Mouse (Mus musculus) megakaryocyte, embryonic 14.5 days (primary cell): ENCODE data around the gene 6430571L13Rik. TPM values are rescaled to one million over a fixed set of nuclear protein-coding genes. Genes with fewer than 3 reads are reported as not detected.

Source experiments
- H3K27me3 ChIP-seq: replicated peaks from 2 replicates; pipeline ENCODE3; 2012; ENCODE audit warnings: inconsistent platforms
- H3K36me3 ChIP-seq: replicated peaks from 2 replicates; pipeline ENCODE3; 2012; ENCODE audit warnings: low read length, inconsistent platforms, mixed read lengths
- H3K4me1 ChIP-seq: 2 replicates; pipeline ENCODE4 v1.6.1; 2012; ENCODE audit warnings: inconsistent platforms
- H3K4me3 ChIP-seq: replicated peaks from 2 replicates; pipeline ENCODE3; 2012; ENCODE audit warnings: moderate library complexity, mild to moderate bottlenecking, inconsistent platforms
- H3K9me3 ChIP-seq: 2 replicates; pipeline ENCODE4 v1.6.1; 2012; ENCODE audit warnings: inconsistent platforms
- FLI1 ChIP-seq: IDR thresholded peaks from 2 replicates; pipeline ENCODE4 v1.6.1; 2012; ENCODE audit warnings: low read length, inconsistent platforms, mixed read lengths
- GATA1 ChIP-seq: IDR thresholded peaks from 3 replicates; pipeline ENCODE4 v1.6.1; 2012; ENCODE audit warnings: mixed read lengths, low read length, inconsistent platforms, borderline replicate concordance
- polyA plus RNA-seq: library from polyadenylated mRNA; stranded (reverse); fragments of >175 nt; gene quantifications from 2 replicates; pipeline ENCODE4 v1.2.3, GENCODE M21; 2012; ENCODE audit warnings: low replicate concordance; ENCODE audit not compliant: insufficient read depth

6430571L13Rik gene
- polyA plus RNA-seq, 1 experiment, result not detected

- TF ChIP-seq GATA1 (no peak), FLI1 (no peak)
- no peaks in the 10 kb centered on the region for H3K9me3 ChIP-seq
- H3K4me3 ChIP-seq, result peak overlapping the region; percentile 84
- H3K27me3 ChIP-seq, result no peaks in the 10 kb centered on the region
- H3K36me3 ChIP-seq, result peaks cover 26% of the 10 kb centered on the region
- peaks cover 92% of the 10 kb centered on the region for H3K4me1 ChIP-seq
These were observed 33.1 kb upstream of the 6430571L13Rik start for GRCm38 (mm10) chr9:107307099-107307872.

- H3K9me3 ChIP-seq, result no peaks in the 10 kb centered on the region
- H3K36me3 ChIP-seq, result peaks cover 20% of the 10 kb centered on the region
- peak overlapping the region; percentile 84 for H3K4me3 ChIP-seq
- H3K27me3 ChIP-seq, result no peaks in the 10 kb centered on the region
- peaks cover 92% of the 10 kb centered on the region for H3K4me1 ChIP-seq
- no peak for TF ChIP-seq FLI1
- no peak for TF ChIP-seq GATA1
These were observed 32.5 kb upstream of the 6430571L13Rik start for GRCm38 (mm10) chr9:107307886-107308285.

- Histone ChIP-seq H3K4me3 (peak overlapping the region; percentile 76), H3K4me1 (peaks cover 92% of the 10 kb centered on the region)
- TF ChIP-seq FLI1, result no peak
- no peak for TF ChIP-seq GATA1
These were observed 31.9 kb upstream of the 6430571L13Rik start for GRCm38 (mm10) chr9:107308346-107309000.

GRCm38 (mm10) chr9:107309171-107309570, 31.2 kb upstream of the 6430571L13Rik start:
- peaks cover 92% of the 10 kb centered on the region for H3K4me1 ChIP-seq
- H3K27me3 ChIP-seq, result no peaks in the 10 kb centered on the region
- TF ChIP-seq FLI1, result no peak
- no peak for TF ChIP-seq GATA1
- peaks cover 7% of the 10 kb centered on the region for H3K36me3 ChIP-seq
- peak overlapping the region; percentile 24 for H3K4me3 ChIP-seq
- H3K9me3 ChIP-seq, result no peaks in the 10 kb centered on the region

More at GRCm38 (mm10) chr9:107308346-107309000, 31.9 kb upstream of the 6430571L13Rik start:
- peaks cover 14% of the 10 kb centered on the region for H3K36me3 ChIP-seq
- no peaks in the 10 kb centered on the region for H3K9me3 ChIP-seq
- no peaks in the 10 kb centered on the region for H3K27me3 ChIP-seq

GRCm38 (mm10) chr9:107309600-107309999, 30.8 kb upstream of the 6430571L13Rik start:
- Histone ChIP-seq H3K9me3 (no peaks in the 10 kb centered on the region), H3K4me1 (peaks cover 92% of the 10 kb centered on the region), H3K36me3 (peaks cover 4% of the 10 kb centered on the region), H3K4me3 (no peak overlapping the region), H3K27me3 (no peaks in the 10 kb centered on the region)
- no peak for TF ChIP-seq GATA1
- TF ChIP-seq FLI1, result no peak

GRCm38 (mm10) chr9:107312811-107313584, 27.4 kb upstream of the 6430571L13Rik start:
- Histone ChIP-seq H3K27me3 (no peaks in the 10 kb centered on the region), H3K4me3 (peak overlapping the region; percentile 89), H3K9me3 (no peaks in the 10 kb centered on the region), H3K36me3 (peaks cover 4% of the 10 kb centered on the region), H3K4me1 (peaks cover 89% of the 10 kb centered on the region)
- TF ChIP-seq GATA1 (no peak), FLI1 (no peak)

- H3K4me3 ChIP-seq, result peak overlapping the region; percentile 67
- peaks cover 4% of the 10 kb centered on the region for H3K36me3 ChIP-seq
- no peaks in the 10 kb centered on the region for H3K9me3 ChIP-seq
- no peak for TF ChIP-seq FLI1
- no peak for TF ChIP-seq GATA1
- no peaks in the 10 kb centered on the region for H3K27me3 ChIP-seq
- peaks cover 87% of the 10 kb centered on the region for H3K4me1 ChIP-seq
These were observed 26.5 kb upstream of the 6430571L13Rik start for GRCm38 (mm10) chr9:107313926-107314325.

- TF ChIP-seq GATA1 (no peak), FLI1 (no peak)
- Histone ChIP-seq H3K4me1 (peaks cover 83% of the 10 kb centered on the region), H3K4me3 (no peak overlapping the region), H3K9me3 (no peaks in the 10 kb centered on the region), H3K27me3 (no peaks in the 10 kb centered on the region), H3K36me3 (no peaks in the 10 kb centered on the region)
These were observed 24.6 kb upstream of the 6430571L13Rik start for GRCm38 (mm10) chr9:107315791-107316190.

- Histone ChIP-seq H3K9me3 (no peaks in the 10 kb centered on the region), H3K4me1 (peaks cover 75% of the 10 kb centered on the region), H3K4me3 (no peak overlapping the region), H3K27me3 (no peaks in the 10 kb centered on the region), H3K36me3 (peaks cover 28% of the 10 kb centered on the region)
- TF ChIP-seq GATA1 (no peak), FLI1 (no peak)
These were observed 17.8 kb upstream of the 6430571L13Rik start for GRCm38 (mm10) chr9:107322461-107323050.

- no peaks in the 10 kb centered on the region for H3K27me3 ChIP-seq
- H3K4me3 ChIP-seq, result peak overlapping the region; percentile 62
- no peak for TF ChIP-seq GATA1
- TF ChIP-seq FLI1, result no peak
- H3K36me3 ChIP-seq, result peaks cover 38% of the 10 kb centered on the region
- H3K9me3 ChIP-seq, result no peaks in the 10 kb centered on the region
- H3K4me1 ChIP-seq, result peaks cover 70% of the 10 kb centered on the region
These were observed 16.8 kb upstream of the 6430571L13Rik start for GRCm38 (mm10) chr9:107323558-107323957.
